Mouse (Mus musculus): ENCODE results near the gene Ifi47. TPM values are rescaled to one million over a fixed set of nuclear protein-coding genes. Genes with fewer than 3 reads are reported as not detected.

Gene Ifi47
- polyA plus RNA-seq, 1 experiment from 2014 or later = 2.5 TPM

- no peak for ATAC-seq (ENCODE audit: low read depth)
- H3K9ac ChIP-seq (ENCODE audit: low read length) = no peak overlapping the region
- H3K27me3 ChIP-seq (ENCODE audit: control insufficient read depth, insufficient read depth, low read depth, low read length) = no peaks in the 10 kb centered on the region
- H3K9me3 ChIP-seq (ENCODE audit: control insufficient read depth, low read length) = no peaks in the 10 kb centered on the region
- H3K4me1 ChIP-seq (replicated peaks; ENCODE audit: control insufficient read depth, insufficient read depth, low read length) = no peaks in the 10 kb centered on the region
- no peak overlapping the region for H3K4me3 ChIP-seq (ENCODE audit: low read length)
- no peak overlapping the region for H3K4me2 ChIP-seq (ENCODE audit: low read depth, low read length)
- H3K27ac ChIP-seq (ENCODE audit: low read length) = no peak overlapping the region
- WGBS = 87% methylated on average over 4 of the region's 4 CpGs
- H3K36me3 ChIP-seq (ENCODE audit: control insufficient read depth, insufficient read depth, low read length) = no peaks in the 10 kb centered on the region
Measured at GRCm38 (mm10) chr11:49095367-49095766, 19.0 kb downstream of the Ifi47 start.

GRCm38 (mm10) chr11:49100409-49100808 is 24.0 kb downstream of the Ifi47 start:
- Histone ChIP-seq H3K27ac (ENCODE audit: low read length) (no peak overlapping the region), H3K4me2 (ENCODE audit: low read depth, low read length) (no peak overlapping the region), H3K27me3 (ENCODE audit: control insufficient read depth, insufficient read depth, low read depth, low read length) (no peaks in the 10 kb centered on the region), H3K9ac (ENCODE audit: low read length) (no peak overlapping the region), H3K4me1 (replicated peaks; ENCODE audit: control insufficient read depth, insufficient read depth, low read length) (peaks cover 8% of the 10 kb centered on the region; the same call in 1 of the 2 replicates), H3K4me3 (ENCODE audit: low read length) (no peak overlapping the region), H3K9me3 (ENCODE audit: control insufficient read depth, low read length) (no peaks in the 10 kb centered on the region), H3K36me3 (ENCODE audit: control insufficient read depth, insufficient read depth, low read length) (no peaks in the 10 kb centered on the region)
- WGBS = 82% methylated on average over 3 of the region's 3 CpGs
- no peak for ATAC-seq (ENCODE audit: low read depth)

GRCm38 (mm10) chr11:49101500-49101899 is 25.1 kb downstream of the Ifi47 start:
- H3K4me2 ChIP-seq (ENCODE audit: low read depth, low read length) = no peak overlapping the region
- peaks cover 8% of the 10 kb centered on the region; the same call in 1 of the 2 replicates for H3K4me1 ChIP-seq (replicated peaks; ENCODE audit: control insufficient read depth, insufficient read depth, low read length)
- no peak for ATAC-seq (ENCODE audit: low read depth)
- no peak overlapping the region for H3K9ac ChIP-seq (ENCODE audit: low read length)
- H3K4me3 ChIP-seq (ENCODE audit: low read length) = no peak overlapping the region
- WGBS = 18% methylated on average over 5 of the region's 5 CpGs
- no peak overlapping the region for H3K27ac ChIP-seq (ENCODE audit: low read length)
- H3K36me3 ChIP-seq (ENCODE audit: control insufficient read depth, insufficient read depth, low read length) = no peaks in the 10 kb centered on the region
- H3K27me3 ChIP-seq (ENCODE audit: control insufficient read depth, insufficient read depth, low read depth, low read length) = no peaks in the 10 kb centered on the region
- no peaks in the 10 kb centered on the region for H3K9me3 ChIP-seq (ENCODE audit: control insufficient read depth, low read length)

- Histone ChIP-seq H3K36me3 (ENCODE audit: control insufficient read depth, insufficient read depth, low read length) (no peaks in the 10 kb centered on the region), H3K4me1 (replicated peaks; ENCODE audit: control insufficient read depth, insufficient read depth, low read length) (peaks cover 8% of the 10 kb centered on the region; the same call in 1 of the 2 replicates), H3K27ac (ENCODE audit: low read length) (no peak overlapping the region), H3K4me3 (ENCODE audit: low read length) (no peak overlapping the region), H3K4me2 (ENCODE audit: low read depth, low read length) (no peak overlapping the region), H3K9ac (ENCODE audit: low read length) (0 out of 2 replicates have a peak overlapping the region, but pooled peaks have one; percentile 22), H3K27me3 (ENCODE audit: control insufficient read depth, insufficient read depth, low read depth, low read length) (no peaks in the 10 kb centered on the region), H3K9me3 (ENCODE audit: control insufficient read depth, low read length) (no peaks in the 10 kb centered on the region)
- 8% methylated on average over 8 of the region's 8 CpGs for WGBS
- ATAC-seq (ENCODE audit: low read depth) = peak; percentile 75
Measured at GRCm38 (mm10) chr11:49103047-49103693, 26.8 kb downstream of the Ifi47 start.

- Histone ChIP-seq H3K9me3 (ENCODE audit: control insufficient read depth, low read length) (no peaks in the 10 kb centered on the region), H3K9ac (ENCODE audit: low read length) (no peak overlapping the region), H3K27me3 (ENCODE audit: control insufficient read depth, insufficient read depth, low read depth, low read length) (no peaks in the 10 kb centered on the region), H3K4me3 (ENCODE audit: low read length) (no peak overlapping the region), H3K4me1 (replicated peaks; ENCODE audit: control insufficient read depth, insufficient read depth, low read length) (peaks cover 8% of the 10 kb centered on the region; the same call in 1 of the 2 replicates), H3K36me3 (ENCODE audit: control insufficient read depth, insufficient read depth, low read length) (no peaks in the 10 kb centered on the region), H3K4me2 (ENCODE audit: low read depth, low read length) (no peak overlapping the region), H3K27ac (ENCODE audit: low read length) (no peak overlapping the region)
- ATAC-seq (ENCODE audit: low read depth) = no peak
- 57% methylated on average over 1 of the region's 1 CpGs for WGBS
Measured at GRCm38 (mm10) chr11:49105752-49106151, 29.4 kb downstream of the Ifi47 start.

GRCm38 (mm10) chr11:49107650-49108537 is 31.5 kb downstream of the Ifi47 start:
- 52% methylated on average over 10 of the region's 10 CpGs for WGBS
- H3K4me1 ChIP-seq (replicated peaks; ENCODE audit: control insufficient read depth, insufficient read depth, low read length) = peaks cover 3% of the 10 kb centered on the region; the same call in 1 of the 2 replicates

GRCm38 (mm10) chr11:49108833-49109232 is 32.4 kb downstream of the Ifi47 start:
- H3K27ac ChIP-seq (ENCODE audit: low read length) = no peak overlapping the region
- no peaks in the 10 kb centered on the region for H3K9me3 ChIP-seq (ENCODE audit: control insufficient read depth, low read length)
- no peaks in the 10 kb centered on the region for H3K4me1 ChIP-seq (replicated peaks; ENCODE audit: control insufficient read depth, insufficient read depth, low read length)
- no peak overlapping the region for H3K9ac ChIP-seq (ENCODE audit: low read length)
- no peak overlapping the region for H3K4me2 ChIP-seq (ENCODE audit: low read depth, low read length)
- 33% methylated on average over 1 of the region's 1 CpGs for WGBS
- H3K4me3 ChIP-seq (ENCODE audit: low read length) = no peak overlapping the region
- H3K36me3 ChIP-seq (ENCODE audit: control insufficient read depth, insufficient read depth, low read length) = no peaks in the 10 kb centered on the region
- ATAC-seq (ENCODE audit: low read depth) = no peak
- H3K27me3 ChIP-seq (ENCODE audit: control insufficient read depth, insufficient read depth, low read depth, low read length) = no peaks in the 10 kb centered on the region

More at GRCm38 (mm10) chr11:49107650-49108537, 31.5 kb downstream of the Ifi47 start:
- Histone ChIP-seq H3K9ac (ENCODE audit: low read length) (no peak overlapping the region), H3K4me2 (ENCODE audit: low read depth, low read length) (no peak overlapping the region), H3K27me3 (ENCODE audit: control insufficient read depth, insufficient read depth, low read depth, low read length) (no peaks in the 10 kb centered on the region), H3K9me3 (ENCODE audit: control insufficient read depth, low read length) (no peaks in the 10 kb centered on the region), H3K4me3 (ENCODE audit: low read length) (no peak overlapping the region), H3K27ac (ENCODE audit: low read length) (no peak overlapping the region), H3K36me3 (ENCODE audit: control insufficient read depth, insufficient read depth, low read length) (no peaks in the 10 kb centered on the region)
- ATAC-seq (ENCODE audit: low read depth) = no peak

- no peaks in the 10 kb centered on the region for H3K27me3 ChIP-seq (ENCODE audit: control insufficient read depth, insufficient read depth, low read depth, low read length)
- H3K9me3 ChIP-seq (ENCODE audit: control insufficient read depth, low read length) = no peaks in the 10 kb centered on the region
- H3K9ac ChIP-seq (ENCODE audit: low read length) = no peak overlapping the region
- no peak overlapping the region for H3K27ac ChIP-seq (ENCODE audit: low read length)
- no peak overlapping the region for H3K4me3 ChIP-seq (ENCODE audit: low read length)
- ATAC-seq (ENCODE audit: low read depth) = no peak
- no peaks in the 10 kb centered on the region for H3K4me1 ChIP-seq (replicated peaks; ENCODE audit: control insufficient read depth, insufficient read depth, low read length)
- H3K4me2 ChIP-seq (ENCODE audit: low read depth, low read length) = no peak overlapping the region
- 59% methylated on average over 1 of the region's 1 CpGs for WGBS
- H3K36me3 ChIP-seq (ENCODE audit: control insufficient read depth, insufficient read depth, low read length) = no peaks in the 10 kb centered on the region
Measured at GRCm38 (mm10) chr11:49111000-49111399, 34.6 kb downstream of the Ifi47 start.

- Histone ChIP-seq H3K9ac (ENCODE audit: low read length) (no peak overlapping the region), H3K9me3 (ENCODE audit: control insufficient read depth, low read length) (no peaks in the 10 kb centered on the region), H3K36me3 (ENCODE audit: control insufficient read depth, insufficient read depth, low read length) (no peaks in the 10 kb centered on the region), H3K27me3 (ENCODE audit: control insufficient read depth, insufficient read depth, low read depth, low read length) (no peaks in the 10 kb centered on the region), H3K4me1 (replicated peaks; ENCODE audit: control insufficient read depth, insufficient read depth, low read length) (no peaks in the 10 kb centered on the region), H3K4me2 (ENCODE audit: low read depth, low read length) (no peak overlapping the region), H3K27ac (ENCODE audit: low read length) (no peak overlapping the region), H3K4me3 (ENCODE audit: low read length) (no peak overlapping the region)
- WGBS = 62% methylated on average over 6 of the region's 6 CpGs
- ATAC-seq (ENCODE audit: low read depth) = no peak
Measured at GRCm38 (mm10) chr11:49112624-49113219, 36.3 kb downstream of the Ifi47 start.
